Mouse (Mus musculus): ENCODE results near the gene Bcl10. TPM values are rescaled to one million over a fixed set of nuclear protein-coding genes. Genes with fewer than 3 reads are reported as not detected.

Bcl10 gene
- polyA plus RNA-seq, 1 experiment from 2014 or later, result 43.5 TPM

- Histone ChIP-seq H3K9me3 (ENCODE audit: control insufficient read depth, low read length) (no peaks in the 10 kb centered on the region), H3K9ac (ENCODE audit: low read length) (no peak overlapping the region), H3K4me3 (ENCODE audit: low read depth, low read length) (no peak overlapping the region), H3K27me3 (ENCODE audit: control insufficient read depth, insufficient read depth, low read length) (no peaks in the 10 kb centered on the region), H3K36me3 (ENCODE audit: control insufficient read depth, insufficient read depth, low read length) (no peaks in the 10 kb centered on the region), H3K4me1 (replicated peaks; ENCODE audit: control insufficient read depth, insufficient read depth) (peaks cover 3% of the 10 kb centered on the region; the same call in 1 of the 2 replicates), H3K27ac (replicated peaks) (no peak overlapping the region), H3K4me2 (replicated peaks; ENCODE audit: low read depth) (no peak overlapping the region)
- 89% methylated on average over 18 of the region's 18 CpGs for WGBS
- TF ChIP-seq EP300 (optimal IDR thresholded peaks at IDR 0.05), result no peak
- TF ChIP-seq CTCF (IDR thresholded peaks at IDR 0.05; ENCODE audit: low read depth), result no peak
- DNase-seq (ENCODE audit: low spot score) (no peak), ATAC-seq (ENCODE audit: low FRiP score, low TSS enrichment) (no peak)
These were observed 32.1 kb upstream of the Bcl10 start for GRCm38 (mm10) chr3:145890346-145891132.

GRCm38 (mm10) chr3:145892451-145892850, 30.2 kb upstream of the Bcl10 start:
- DNase-seq (ENCODE audit: low spot score), result no peak
- Histone ChIP-seq H3K9me3 (ENCODE audit: control insufficient read depth, low read length) (no peaks in the 10 kb centered on the region), H3K36me3 (ENCODE audit: control insufficient read depth, insufficient read depth, low read length) (no peaks in the 10 kb centered on the region), H3K4me2 (replicated peaks; ENCODE audit: low read depth) (no peak overlapping the region), H3K27ac (replicated peaks) (no peak overlapping the region), H3K4me3 (ENCODE audit: low read depth, low read length) (no peak overlapping the region), H3K4me1 (replicated peaks; ENCODE audit: control insufficient read depth, insufficient read depth) (no peaks in the 10 kb centered on the region), H3K9ac (ENCODE audit: low read length) (no peak overlapping the region), H3K27me3 (ENCODE audit: control insufficient read depth, insufficient read depth, low read length) (no peaks in the 10 kb centered on the region)
- WGBS, result 58% methylated on average over 3 of the region's 3 CpGs
- TF ChIP-seq CTCF (IDR thresholded peaks at IDR 0.05; ENCODE audit: low read depth) (no peak), EP300 (optimal IDR thresholded peaks at IDR 0.05) (no peak)
- no peak; the same call in 1 of the 2 replicates for ATAC-seq (ENCODE audit: low FRiP score, low TSS enrichment)

GRCm38 (mm10) chr3:145894131-145894530, 28.5 kb upstream of the Bcl10 start:
- Histone ChIP-seq H3K9me3 (ENCODE audit: control insufficient read depth, low read length) (no peaks in the 10 kb centered on the region), H3K36me3 (ENCODE audit: control insufficient read depth, insufficient read depth, low read length) (no peaks in the 10 kb centered on the region), H3K27ac (replicated peaks) (no peak overlapping the region), H3K4me3 (ENCODE audit: low read depth, low read length) (no peak overlapping the region), H3K27me3 (ENCODE audit: control insufficient read depth, insufficient read depth, low read length) (no peaks in the 10 kb centered on the region), H3K9ac (ENCODE audit: low read length) (no peak overlapping the region), H3K4me2 (replicated peaks; ENCODE audit: low read depth) (no peak overlapping the region), H3K4me1 (replicated peaks; ENCODE audit: control insufficient read depth, insufficient read depth) (no peaks in the 10 kb centered on the region)
- WGBS, result 70% methylated on average over 12 of the region's 12 CpGs
- ATAC-seq (ENCODE audit: low FRiP score, low TSS enrichment), result no peak
- TF ChIP-seq CTCF (IDR thresholded peaks at IDR 0.05; ENCODE audit: low read depth), result no peak
- TF ChIP-seq EP300 (optimal IDR thresholded peaks at IDR 0.05), result no peak
- no peak for DNase-seq (ENCODE audit: low spot score)

- no peak for ATAC-seq (ENCODE audit: low FRiP score, low TSS enrichment)
- no peaks in the 10 kb centered on the region for H3K27me3 ChIP-seq (ENCODE audit: control insufficient read depth, insufficient read depth, low read length)
- H3K36me3 ChIP-seq (ENCODE audit: control insufficient read depth, insufficient read depth, low read length), result no peaks in the 10 kb centered on the region
- H3K9ac ChIP-seq (ENCODE audit: low read length), result no peak overlapping the region
- H3K4me3 ChIP-seq (ENCODE audit: low read depth, low read length), result no peak overlapping the region
- H3K4me1 ChIP-seq (replicated peaks; ENCODE audit: control insufficient read depth, insufficient read depth), result no peaks in the 10 kb centered on the region
- no peak overlapping the region for H3K4me2 ChIP-seq (replicated peaks; ENCODE audit: low read depth)
- TF ChIP-seq EP300 (optimal IDR thresholded peaks at IDR 0.05) (no peak), CTCF (IDR thresholded peaks at IDR 0.05; ENCODE audit: low read depth) (no peak)
- WGBS, result 74% methylated on average over 11 of the region's 11 CpGs
- H3K9me3 ChIP-seq (ENCODE audit: control insufficient read depth, low read length), result no peaks in the 10 kb centered on the region
- no peak for DNase-seq (ENCODE audit: low spot score)
- H3K27ac ChIP-seq (replicated peaks), result no peak overlapping the region
These were observed 24.9 kb upstream of the Bcl10 start for GRCm38 (mm10) chr3:145897749-145898148.

- H3K9me3 ChIP-seq (ENCODE audit: control insufficient read depth, low read length), result no peaks in the 10 kb centered on the region
- H3K9ac ChIP-seq (ENCODE audit: low read length), result no peak overlapping the region
- no peak overlapping the region for H3K27ac ChIP-seq (replicated peaks)
- no peak for ATAC-seq (ENCODE audit: low FRiP score, low TSS enrichment)
- no peaks in the 10 kb centered on the region for H3K27me3 ChIP-seq (ENCODE audit: control insufficient read depth, insufficient read depth, low read length)
- TF ChIP-seq CTCF (IDR thresholded peaks at IDR 0.05; ENCODE audit: low read depth) (no peak), EP300 (optimal IDR thresholded peaks at IDR 0.05) (no peak)
- WGBS, result 74% methylated on average over 8 of the region's 8 CpGs
- no peak for DNase-seq (ENCODE audit: low spot score)
- no peaks in the 10 kb centered on the region for H3K36me3 ChIP-seq (ENCODE audit: control insufficient read depth, insufficient read depth, low read length)
- no peak overlapping the region for H3K4me3 ChIP-seq (ENCODE audit: low read depth, low read length)
- H3K4me1 ChIP-seq (replicated peaks; ENCODE audit: control insufficient read depth, insufficient read depth), result no peaks in the 10 kb centered on the region
- no peak overlapping the region for H3K4me2 ChIP-seq (replicated peaks; ENCODE audit: low read depth)
These were observed 22.8 kb upstream of the Bcl10 start for GRCm38 (mm10) chr3:145899832-145900231.

- Histone ChIP-seq H3K4me2 (replicated peaks; ENCODE audit: low read depth) (no peak overlapping the region), H3K4me3 (ENCODE audit: low read depth, low read length) (no peak overlapping the region), H3K27me3 (ENCODE audit: control insufficient read depth, insufficient read depth, low read length) (no peaks in the 10 kb centered on the region), H3K27ac (replicated peaks) (no peak overlapping the region), H3K4me1 (replicated peaks; ENCODE audit: control insufficient read depth, insufficient read depth) (no peaks in the 10 kb centered on the region), H3K9ac (ENCODE audit: low read length) (no peak overlapping the region), H3K36me3 (ENCODE audit: control insufficient read depth, insufficient read depth, low read length) (no peaks in the 10 kb centered on the region), H3K9me3 (ENCODE audit: control insufficient read depth, low read length) (no peaks in the 10 kb centered on the region)
- ATAC-seq (ENCODE audit: low FRiP score, low TSS enrichment) (no peak), DNase-seq (ENCODE audit: low spot score) (no peak)
- TF ChIP-seq CTCF (IDR thresholded peaks at IDR 0.05; ENCODE audit: low read depth) (no peak), EP300 (optimal IDR thresholded peaks at IDR 0.05) (no peak)
- WGBS, result 89% methylated on average over 8 of the region's 8 CpGs
These were observed 19.1 kb upstream of the Bcl10 start for GRCm38 (mm10) chr3:145903530-145903929.
